Mouse (Mus musculus): Measurements from ENCODE around the gene Blcap.

GRCm38 (mm10) chr2:157546686-157547085 lies 24.4 kb downstream of the Blcap start:
- TF ChIP-seq CTCF (conservative IDR thresholded peaks at IDR 0.05; ENCODE audit: low read length) (no peak), POU5F1 (IDR thresholded peaks at IDR 0.05; ENCODE audit: borderline replicate concordance, low read length) (no peak)
